Mouse (Mus musculus): ENCODE results near the gene Zfp692.
"Not testable (repeated sequence)": the region's sequence is repeated elsewhere in the genome, so short reads cannot be mapped to it uniquely, and the experiment has no call there.

Zfp692 gene

GRCm38 (mm10) chr11:58352681-58353548 is 46.0 kb downstream of the Zfp692 start:
- DNase-seq (ENCODE audit: low read depth in 1 of 2, low spot score in 2 of 2): no peak

GRCm38 (mm10) chr11:58353709-58354108 is 46.8 kb downstream of the Zfp692 start:
- DNase-seq (ENCODE audit: low read depth in 1 of 2, low spot score in 2 of 2): no peak

GRCm38 (mm10) chr11:58354476-58354875 is 47.6 kb downstream of the Zfp692 start:
- no peak for DNase-seq (ENCODE audit: low read depth in 1 of 2, low spot score in 2 of 2)

- DNase-seq (ENCODE audit: low read depth in 1 of 2, low spot score in 2 of 2): no peak
Measured at GRCm38 (mm10) chr11:58354927-58355326, 48.1 kb downstream of the Zfp692 start.

- no peak for DNase-seq (ENCODE audit: low read depth in 1 of 2, low spot score in 2 of 2)
Measured at GRCm38 (mm10) chr11:58357042-58357441, 50.2 kb downstream of the Zfp692 start.

- DNase-seq (ENCODE audit: low read depth in 1 of 2, low spot score in 2 of 2): no peak
Measured at GRCm38 (mm10) chr11:58357844-58358534, 51.1 kb downstream of the Zfp692 start.

GRCm38 (mm10) chr11:58362562-58362961 is 55.7 kb downstream of the Zfp692 start:
- not testable (repeated sequence) for DNase-seq (ENCODE audit: low read depth in 1 of 2, low spot score in 2 of 2)

Measured in monocyte, adult 2 months (primary cell).